Mouse (Mus musculus): ENCODE data around the gene Chek2. TPM values are rescaled to one million over a fixed set of nuclear protein-coding genes. Genes with fewer than 3 reads are reported as not detected.

The Chek2 gene
- polyA plus RNA-seq, 1 experiment from 2014 or later: 29.3 TPM

DNA sequence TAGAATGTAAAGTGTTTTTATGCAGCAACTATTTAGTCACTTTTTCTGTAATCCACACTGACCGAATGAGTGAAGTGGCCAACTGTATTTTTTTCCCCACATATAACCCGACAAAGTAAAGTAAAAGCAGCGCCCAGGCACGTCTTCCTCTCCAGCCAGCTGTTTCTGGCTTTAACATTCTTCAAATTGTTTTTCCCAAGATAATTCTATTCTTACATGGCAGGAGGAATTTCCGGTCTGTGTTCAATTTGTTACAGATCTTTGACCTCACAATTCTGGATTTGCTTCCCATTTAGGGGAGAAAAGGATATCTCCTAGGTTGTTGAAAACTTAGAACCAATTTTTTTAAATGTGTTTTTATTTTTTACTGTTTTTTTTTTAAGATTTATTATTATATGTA lies 17.3 kb downstream of the Chek2 start:
- Histone ChIP-seq H3K36me3 (ENCODE audit: control insufficient read depth, insufficient read depth, low read length) (peaks cover 11% of the 10 kb centered on the region), H3K9ac (ENCODE audit: low read length) (no peak overlapping the region), H3K9me3 (ENCODE audit: control insufficient read depth, low read length) (no peaks in the 10 kb centered on the region), H3K27ac (replicated peaks; ENCODE audit: low read depth, low read length) (no peak overlapping the region), H3K4me1 (ENCODE audit: control insufficient read depth, insufficient read depth, low read length) (no peaks in the 10 kb centered on the region), H3K4me2 (ENCODE audit: low read depth, severe bottlenecking) (no peak overlapping the region), H3K4me3 (ENCODE audit: low read depth, low read length) (no peak overlapping the region), H3K27me3 (ENCODE audit: control insufficient read depth, insufficient read depth, low read length) (no peaks in the 10 kb centered on the region)
- ATAC-seq (ENCODE audit: insufficient number of reproducible peaks, low FRiP score, low TSS enrichment, low read depth) (no peak), DNase-seq (ENCODE audit: low spot score) (no peak)
- 83% methylated on average over 5 of the region's 5 CpGs for WGBS

DNA sequence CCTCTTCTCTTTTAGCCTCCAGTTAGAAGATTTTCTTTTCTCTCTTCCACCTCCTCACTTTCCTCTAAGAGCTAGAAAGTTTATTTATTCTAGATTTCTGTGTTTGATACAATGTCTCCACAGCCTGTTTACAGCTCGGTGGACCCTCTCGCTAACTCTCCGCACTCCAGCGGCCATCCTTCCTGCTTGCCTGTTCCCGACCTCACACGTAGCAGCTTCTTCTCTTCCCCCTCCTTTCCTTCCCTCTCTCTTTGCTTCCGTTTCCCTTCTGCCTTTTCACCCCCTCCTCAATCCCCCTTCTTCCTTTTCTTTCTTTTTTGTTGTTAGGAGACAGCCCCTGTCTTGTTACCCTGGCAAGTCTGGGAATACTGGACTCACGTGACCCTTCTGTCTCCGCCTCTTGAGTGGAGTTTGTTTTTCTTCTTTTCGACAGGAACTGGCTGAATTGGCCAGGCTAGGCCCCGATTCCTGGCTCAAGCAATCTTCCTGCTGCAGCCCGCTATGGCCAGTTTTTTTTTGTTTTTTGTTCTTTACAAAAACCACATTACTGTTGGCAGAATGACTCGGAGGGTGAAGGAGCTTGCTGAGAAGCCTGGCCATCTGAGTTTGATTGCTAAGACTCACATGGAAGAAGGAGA lies 19.4 kb downstream of the Chek2 start:
- no peak for ATAC-seq (ENCODE audit: insufficient number of reproducible peaks, low FRiP score, low TSS enrichment, low read depth)

DNA sequence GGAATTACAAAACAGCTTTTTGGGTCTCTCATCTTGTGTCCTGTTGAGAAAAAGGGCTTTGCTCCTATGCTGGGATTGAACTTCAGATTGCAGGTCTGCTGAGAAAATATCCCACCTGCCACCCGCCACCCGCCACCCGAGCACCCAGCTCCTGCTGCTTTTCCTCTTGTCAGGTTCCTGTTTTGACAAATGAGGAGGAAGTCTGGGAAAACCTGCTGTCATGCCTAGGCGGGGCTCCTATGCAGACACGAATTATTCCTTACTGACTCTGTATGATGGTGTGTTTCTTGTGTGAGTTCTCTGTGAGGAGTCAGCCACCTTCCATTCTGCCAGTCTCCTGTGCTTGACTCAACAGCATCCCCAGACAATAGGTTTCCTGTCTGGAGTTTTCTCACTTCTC lies 20.7 kb downstream of the Chek2 start:
- H3K36me3 ChIP-seq (ENCODE audit: control insufficient read depth, insufficient read depth, low read length): peaks cover 11% of the 10 kb centered on the region
- WGBS: 89% methylated on average over 5 of the region's 5 CpGs

More for the DNA sequence above, 19.4 kb downstream of the Chek2 start:
- no peak overlapping the region for H3K4me3 ChIP-seq (ENCODE audit: low read depth, low read length)
- H3K9me3 ChIP-seq (ENCODE audit: control insufficient read depth, low read length): no peaks in the 10 kb centered on the region
- H3K9ac ChIP-seq (ENCODE audit: low read length): no peak overlapping the region
- H3K36me3 ChIP-seq (ENCODE audit: control insufficient read depth, insufficient read depth, low read length): peaks cover 11% of the 10 kb centered on the region
- H3K27me3 ChIP-seq (ENCODE audit: control insufficient read depth, insufficient read depth, low read length): no peaks in the 10 kb centered on the region
- no peak for DNase-seq (ENCODE audit: low spot score)
- no peaks in the 10 kb centered on the region for H3K4me1 ChIP-seq (ENCODE audit: control insufficient read depth, insufficient read depth, low read length)
- 70% methylated on average over 13 of the region's 13 CpGs for WGBS
- H3K4me2 ChIP-seq (ENCODE audit: low read depth, severe bottlenecking): no peak overlapping the region
- no peak overlapping the region for H3K27ac ChIP-seq (replicated peaks; ENCODE audit: low read depth, low read length)

DNA sequence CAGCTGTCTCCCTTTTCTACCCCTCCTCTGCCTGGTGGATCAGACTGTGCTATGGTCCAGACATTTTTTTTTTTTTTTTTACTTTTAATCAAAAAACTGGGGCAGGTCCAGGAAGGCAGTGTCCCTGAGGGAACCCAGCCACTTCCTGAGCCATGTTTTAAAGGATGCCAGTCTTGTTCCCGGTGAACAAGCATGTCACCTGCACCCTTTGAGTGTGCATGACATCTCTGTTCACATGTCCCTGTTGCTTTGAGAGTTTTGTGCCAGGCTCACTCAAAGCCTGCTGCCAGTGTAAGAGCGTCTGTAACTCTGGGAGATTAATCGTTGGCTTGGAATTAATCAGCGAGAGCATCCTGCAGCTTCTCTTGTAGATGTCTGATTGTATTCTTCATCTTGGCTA lies 28.7 kb downstream of the Chek2 start:
- Histone ChIP-seq H3K27me3 (ENCODE audit: control insufficient read depth, insufficient read depth, low read length) (no peaks in the 10 kb centered on the region), H3K9me3 (ENCODE audit: control insufficient read depth, low read length) (no peaks in the 10 kb centered on the region), H3K27ac (replicated peaks; ENCODE audit: low read depth, low read length) (no peak overlapping the region), H3K36me3 (ENCODE audit: control insufficient read depth, insufficient read depth, low read length) (peaks cover 5% of the 10 kb centered on the region; the same call in 1 of the 2 replicates), H3K4me3 (ENCODE audit: low read depth, low read length) (no peak overlapping the region), H3K4me1 (ENCODE audit: control insufficient read depth, insufficient read depth, low read length) (no peaks in the 10 kb centered on the region), H3K9ac (ENCODE audit: low read length) (no peak overlapping the region), H3K4me2 (ENCODE audit: low read depth, severe bottlenecking) (no peak overlapping the region)
- WGBS: 93% methylated on average over 4 of the region's 4 CpGs
- DNase-seq (ENCODE audit: low spot score): no peak
- no peak for ATAC-seq (ENCODE audit: insufficient number of reproducible peaks, low FRiP score, low TSS enrichment, low read depth)

More for the DNA sequence above, 20.7 kb downstream of the Chek2 start:
- no peak overlapping the region for H3K4me2 ChIP-seq (ENCODE audit: low read depth, severe bottlenecking)
- no peak overlapping the region for H3K27ac ChIP-seq (replicated peaks; ENCODE audit: low read depth, low read length)
- no peaks in the 10 kb centered on the region for H3K4me1 ChIP-seq (ENCODE audit: control insufficient read depth, insufficient read depth, low read length)
- no peak overlapping the region for H3K4me3 ChIP-seq (ENCODE audit: low read depth, low read length)
- no peaks in the 10 kb centered on the region for H3K9me3 ChIP-seq (ENCODE audit: control insufficient read depth, low read length)
- ATAC-seq (ENCODE audit: insufficient number of reproducible peaks, low FRiP score, low TSS enrichment, low read depth) (no peak), DNase-seq (ENCODE audit: low spot score) (no peak)
- no peak overlapping the region for H3K9ac ChIP-seq (ENCODE audit: low read length)
- no peaks in the 10 kb centered on the region for H3K27me3 ChIP-seq (ENCODE audit: control insufficient read depth, insufficient read depth, low read length)

DNA sequence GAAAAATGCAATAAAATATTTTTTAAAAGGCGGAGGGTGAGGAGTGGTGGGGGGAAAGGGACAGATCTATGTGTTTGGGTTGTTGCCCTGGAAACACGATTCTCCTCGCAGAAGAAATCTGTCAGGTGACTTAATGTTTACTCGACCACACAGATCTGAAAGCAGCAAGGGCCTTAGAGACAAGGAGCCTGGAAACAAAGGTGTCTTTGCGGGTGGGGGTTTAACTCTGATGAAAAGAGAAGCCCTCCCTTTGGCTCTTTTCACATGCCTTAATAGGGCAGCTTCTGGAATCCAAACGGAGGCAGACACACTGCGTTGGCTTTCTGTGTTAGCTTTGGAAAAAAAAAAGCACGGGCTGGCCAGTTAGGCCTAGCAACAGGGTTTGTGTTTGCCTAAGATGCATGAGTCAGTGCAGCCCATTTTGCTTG lies 29.5 kb downstream of the Chek2 start:
- Histone ChIP-seq H3K4me3 (ENCODE audit: low read depth, low read length) (no peak overlapping the region), H3K4me1 (ENCODE audit: control insufficient read depth, insufficient read depth, low read length) (no peaks in the 10 kb centered on the region), H3K4me2 (ENCODE audit: low read depth, severe bottlenecking) (no peak overlapping the region), H3K27ac (replicated peaks; ENCODE audit: low read depth, low read length) (no peak overlapping the region), H3K9ac (ENCODE audit: low read length) (no peak overlapping the region), H3K27me3 (ENCODE audit: control insufficient read depth, insufficient read depth, low read length) (no peaks in the 10 kb centered on the region), H3K9me3 (ENCODE audit: control insufficient read depth, low read length) (no peaks in the 10 kb centered on the region), H3K36me3 (ENCODE audit: control insufficient read depth, insufficient read depth, low read length) (peaks cover 5% of the 10 kb centered on the region; the same call in 1 of the 2 replicates)
- ATAC-seq (ENCODE audit: insufficient number of reproducible peaks, low FRiP score, low TSS enrichment, low read depth): no peak
- WGBS: 79% methylated on average over 8 of the region's 8 CpGs
- no peak for DNase-seq (ENCODE audit: low spot score)

DNA sequence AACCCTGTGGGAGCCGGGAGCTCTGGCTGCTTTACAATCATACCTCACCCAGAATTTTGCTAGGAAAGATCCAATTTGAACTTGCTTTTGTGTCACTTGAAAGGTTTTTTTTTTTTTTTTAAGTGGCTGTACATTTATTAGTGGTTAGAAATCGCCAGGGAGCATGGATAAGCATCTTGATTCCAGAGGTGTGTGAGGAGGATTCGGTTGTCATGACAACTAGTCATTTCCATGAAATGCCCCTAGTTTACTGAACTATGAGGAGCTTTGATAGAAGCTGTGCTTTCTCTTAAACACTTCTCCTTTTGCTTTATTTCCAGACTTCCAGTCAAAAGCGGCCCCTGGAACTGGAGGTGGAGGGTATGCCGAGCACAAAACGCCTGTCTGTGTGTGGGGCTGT lies 33.4 kb downstream of the Chek2 start:
- H3K27ac ChIP-seq (replicated peaks; ENCODE audit: low read depth, low read length): no peak overlapping the region
- DNase-seq (ENCODE audit: low spot score) (no peak), ATAC-seq (ENCODE audit: insufficient number of reproducible peaks, low FRiP score, low TSS enrichment, low read depth) (no peak)
- H3K4me2 ChIP-seq (ENCODE audit: low read depth, severe bottlenecking): no peak overlapping the region
- H3K4me1 ChIP-seq (ENCODE audit: control insufficient read depth, insufficient read depth, low read length): peaks cover 4% of the 10 kb centered on the region; the same call in 1 of the 2 replicates
- no peak overlapping the region for H3K9ac ChIP-seq (ENCODE audit: low read length)
- H3K9me3 ChIP-seq (ENCODE audit: control insufficient read depth, low read length): no peaks in the 10 kb centered on the region
- H3K27me3 ChIP-seq (ENCODE audit: control insufficient read depth, insufficient read depth, low read length): no peaks in the 10 kb centered on the region
- no peak overlapping the region for H3K4me3 ChIP-seq (ENCODE audit: low read depth, low read length)
- 92% methylated on average over 6 of the region's 6 CpGs for WGBS
- no peaks in the 10 kb centered on the region; the same call in 1 of the 2 replicates for H3K36me3 ChIP-seq (ENCODE audit: control insufficient read depth, insufficient read depth, low read length)

DNA sequence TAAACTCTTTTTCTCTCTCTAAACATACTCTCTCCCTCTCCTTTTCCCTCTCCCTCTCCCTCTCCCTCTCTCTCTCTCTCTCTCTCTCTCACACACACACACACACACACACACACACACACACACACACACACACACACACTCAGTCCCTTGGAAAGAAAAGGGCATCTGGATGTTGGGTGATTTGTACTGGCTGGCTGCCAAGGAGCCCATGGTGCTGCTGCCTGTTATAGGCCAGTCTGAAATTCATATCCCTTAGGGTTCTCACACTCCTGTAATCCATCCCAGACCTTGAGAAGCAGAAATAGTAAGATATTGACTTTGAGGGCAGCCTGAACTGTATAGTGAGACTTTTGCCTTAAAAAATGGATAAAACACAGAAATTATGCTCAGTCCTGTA lies 34.9 kb downstream of the Chek2 start:
- H3K9ac ChIP-seq (ENCODE audit: low read length): no peak overlapping the region
- H3K27me3 ChIP-seq (ENCODE audit: control insufficient read depth, insufficient read depth, low read length): no peaks in the 10 kb centered on the region
- no peak overlapping the region for H3K4me2 ChIP-seq (ENCODE audit: low read depth, severe bottlenecking)
- no peaks in the 10 kb centered on the region; the same call in 1 of the 2 replicates for H3K36me3 ChIP-seq (ENCODE audit: control insufficient read depth, insufficient read depth, low read length)
- H3K27ac ChIP-seq (replicated peaks; ENCODE audit: low read depth, low read length): no peak overlapping the region
- DNase-seq (ENCODE audit: low spot score): peak; percentile 52
- H3K4me1 ChIP-seq (ENCODE audit: control insufficient read depth, insufficient read depth, low read length): peaks cover 4% of the 10 kb centered on the region; the same call in 1 of the 2 replicates
- H3K4me3 ChIP-seq (ENCODE audit: low read depth, low read length): no peak overlapping the region
- H3K9me3 ChIP-seq (ENCODE audit: control insufficient read depth, low read length): no peaks in the 10 kb centered on the region
- peak; percentile 63 for ATAC-seq (ENCODE audit: insufficient number of reproducible peaks, low FRiP score, low TSS enrichment, low read depth)

DNA sequence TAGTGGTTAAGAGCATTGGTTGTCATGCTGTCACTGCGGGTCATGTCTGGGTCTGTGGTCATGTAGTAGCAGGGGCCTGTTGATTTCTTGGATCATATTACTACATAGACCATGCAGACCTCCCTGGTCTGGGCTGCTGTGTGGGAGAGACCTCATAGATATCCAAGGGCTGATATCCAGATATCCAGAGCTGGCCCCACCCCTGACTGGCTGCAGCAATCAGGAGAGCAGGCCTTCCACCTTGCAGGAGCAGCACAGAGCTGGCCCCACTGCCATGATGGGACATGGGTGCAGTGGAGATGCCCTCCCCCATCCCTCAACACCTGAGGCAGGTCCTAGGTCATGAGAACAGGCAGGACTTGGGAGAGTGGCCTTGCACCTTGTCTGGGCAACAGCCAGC lies 35.5 kb downstream of the Chek2 start:
- WGBS: 91% methylated on average over 1 of the region's 1 CpGs
- no peak for ATAC-seq (ENCODE audit: insufficient number of reproducible peaks, low FRiP score, low TSS enrichment, low read depth)
- no peak overlapping the region for H3K4me3 ChIP-seq (ENCODE audit: low read depth, low read length)

More for the DNA sequence above, 35.5 kb downstream of the Chek2 start:
- Histone ChIP-seq H3K4me2 (ENCODE audit: low read depth, severe bottlenecking) (no peak overlapping the region), H3K9me3 (ENCODE audit: control insufficient read depth, low read length) (no peaks in the 10 kb centered on the region), H3K27ac (replicated peaks; ENCODE audit: low read depth, low read length) (no peak overlapping the region), H3K9ac (ENCODE audit: low read length) (no peak overlapping the region), H3K4me1 (ENCODE audit: control insufficient read depth, insufficient read depth, low read length) (peaks cover 6% of the 10 kb centered on the region), H3K36me3 (ENCODE audit: control insufficient read depth, insufficient read depth, low read length) (no peaks in the 10 kb centered on the region; the same call in 1 of the 2 replicates), H3K27me3 (ENCODE audit: control insufficient read depth, insufficient read depth, low read length) (no peaks in the 10 kb centered on the region)
- DNase-seq (ENCODE audit: low spot score): no peak

Measured in limb, embryonic 11.5 days (tissue).